Mouse (Mus musculus) CH12.LX (cell line): ENCODE results near the gene Usp7.

Experiments
- EP300 ChIP-seq: IDR thresholded peaks from 2 replicates; pipeline ENCODE4 v1.6.1; 2011; ENCODE audit warnings: low read length, improper control_type of control experiment
- POLR2A ChIP-seq: IDR thresholded peaks from 2 replicates; pipeline ENCODE4 v1.6.1; 2011; ENCODE audit warnings: low read depth, mild to moderate bottlenecking, improper control_type of control experiment, low read length
- ZMIZ1 ChIP-seq: IDR thresholded peaks from 2 replicates; pipeline ENCODE4 v1.6.1; 2012; ENCODE audit warnings: low read depth, mild to moderate bottlenecking, inconsistent platforms, low read length, improper control_type of control experiment

DNA sequence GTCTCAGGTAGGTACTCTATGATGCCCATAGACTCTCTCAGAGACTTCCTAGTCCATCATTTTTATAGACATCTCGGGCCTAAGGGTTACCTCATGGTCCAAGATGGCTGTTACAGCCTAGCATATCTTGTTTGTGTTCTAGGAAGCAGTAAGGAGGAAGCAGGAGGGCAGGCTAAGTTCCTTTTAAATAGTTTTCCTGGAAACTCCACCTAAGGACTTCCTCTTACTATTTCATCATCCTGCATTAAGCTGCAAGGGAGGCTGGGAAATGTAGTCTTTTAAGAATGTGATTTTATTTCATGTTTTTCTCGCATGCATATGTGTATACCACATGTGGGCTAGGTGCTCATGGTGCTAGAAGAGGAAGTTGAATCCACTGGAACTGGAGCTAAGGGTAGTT, 31.6 kb upstream of the Usp7 start:
- TF ChIP-seq EP300 (0 out of 2 replicates have a peak, but pooled peaks have one; percentile 17), ZMIZ1 (no peak), POLR2A (peak; percentile 29; the same call in 1 of the 2 replicates)
